Mouse (Mus musculus) skeletal muscle tissue, adult 2 months (tissue): ENCODE data around the gene Zc3h12d.

Experiments used
- DNase-seq: peaks from one replicate; pipeline ENCODE4 v3.0.0-alpha.2; 2012; ENCODE audit warnings: low read depth, low spot score

Zc3h12d gene

GRCm38 (mm10) chr10:7832171-7832676 lies at the start of gene Zc3h12d:
Zc3h12d (plus strand) TSS chr10:7832470.
- no peak for DNase-seq

DNA sequence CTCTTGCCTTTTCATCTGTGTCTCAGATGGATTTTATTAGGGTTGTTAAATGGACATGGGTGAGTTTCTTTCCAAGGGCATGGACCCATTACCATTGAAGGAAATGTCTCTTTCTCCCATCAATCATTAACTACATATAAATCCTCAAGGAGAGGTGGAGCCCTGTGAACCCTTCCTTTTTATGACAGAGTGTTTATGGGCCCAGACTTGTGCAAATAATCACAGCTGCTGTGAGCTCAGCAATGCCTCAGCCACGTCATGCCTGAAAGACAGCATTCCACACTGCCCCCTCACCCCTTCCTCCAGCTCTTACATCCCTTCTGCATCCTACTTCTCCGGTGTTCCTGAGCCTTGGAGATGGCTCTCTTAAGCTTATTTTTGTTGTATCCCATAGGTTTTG lies 45.0 kb upstream of the Zc3h12d start:
- DNase-seq, result no peak

DNA sequence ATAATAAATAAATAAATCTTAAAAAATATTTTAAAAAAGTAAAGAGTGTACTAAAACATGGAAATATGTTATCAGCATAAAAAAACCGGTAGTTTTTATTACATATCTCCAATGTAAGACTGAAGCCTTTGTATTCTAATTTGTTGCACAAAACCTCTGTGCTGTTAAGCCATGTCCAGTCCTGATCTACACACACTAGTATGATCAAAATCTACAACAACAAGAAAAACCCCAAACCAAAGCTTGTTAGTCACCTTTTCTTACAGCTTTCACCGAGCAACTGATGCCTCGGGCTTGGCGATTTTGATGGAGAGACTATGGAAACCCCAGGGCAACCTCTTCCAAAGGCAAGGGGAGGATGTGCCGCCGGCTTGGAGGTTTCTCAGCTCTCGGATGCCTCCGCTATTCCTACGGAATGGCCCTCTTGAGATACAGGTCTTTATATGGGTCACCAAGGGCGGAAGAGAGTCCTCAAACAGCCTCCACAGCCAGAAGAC lies 40.0 kb upstream of the Zc3h12d start:
- DNase-seq, result no peak

DNA sequence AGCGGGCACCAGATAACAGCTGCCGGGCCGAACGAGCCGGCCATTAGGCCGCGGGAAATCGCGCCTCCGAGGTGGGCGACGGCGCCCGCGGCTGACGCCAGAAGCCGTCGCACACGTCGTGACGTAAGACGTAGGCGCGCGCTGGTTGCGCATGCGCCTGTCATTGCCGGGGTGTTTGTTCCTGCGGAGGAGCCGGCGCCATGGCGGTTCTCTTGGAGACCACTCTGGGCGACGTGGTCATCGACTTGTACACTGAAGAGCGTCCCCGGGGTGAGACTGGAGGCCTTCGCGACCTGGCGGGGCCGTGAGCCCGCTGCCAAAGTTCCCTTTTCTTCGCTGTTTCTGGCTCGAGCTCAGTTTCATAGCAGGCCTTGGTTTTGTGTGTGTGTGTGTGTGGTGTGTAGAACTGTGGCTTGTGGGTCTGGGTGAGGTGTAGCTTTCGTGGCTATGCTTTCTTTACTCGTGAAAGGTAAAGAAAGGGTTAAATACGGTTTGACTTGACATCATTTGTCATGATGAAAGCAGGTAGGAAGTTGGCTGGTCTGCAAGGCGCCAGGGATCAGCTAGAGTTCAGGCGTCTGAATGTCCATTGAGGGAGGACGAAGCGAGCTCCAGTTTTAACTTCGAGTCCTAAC lies 39.4 kb upstream of the Zc3h12d start, which contains the start of the genes Ginm1 and Ppil4:
Gene Ginm1 (minus strand): TSS at position 74 of the 635 bp plus-strand sequence.
Gene Ppil4 (plus strand): TSS at position 141 of the 635 bp plus-strand sequence.
- peak; percentile 93 for DNase-seq

DNA sequence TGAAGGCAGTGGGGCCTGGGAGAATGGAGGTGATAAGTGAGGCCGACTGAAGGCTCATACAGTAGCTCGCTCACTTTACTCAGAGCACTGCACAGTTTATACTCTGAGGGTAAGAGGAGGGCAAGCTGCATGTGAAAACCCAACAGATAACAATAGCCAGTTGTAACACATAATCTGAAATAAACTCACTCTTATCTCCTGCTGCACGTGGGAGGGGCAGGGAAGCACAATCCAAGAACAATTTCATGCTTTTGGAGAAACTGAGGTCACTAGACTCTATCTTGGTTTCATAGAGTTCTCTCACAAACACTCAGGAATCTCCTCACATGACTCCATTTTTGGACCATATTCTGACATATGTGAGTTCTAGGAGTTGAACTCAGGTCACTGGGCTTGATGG lies 31.0 kb upstream of the Zc3h12d start:
- DNase-seq, result no peak

DNA sequence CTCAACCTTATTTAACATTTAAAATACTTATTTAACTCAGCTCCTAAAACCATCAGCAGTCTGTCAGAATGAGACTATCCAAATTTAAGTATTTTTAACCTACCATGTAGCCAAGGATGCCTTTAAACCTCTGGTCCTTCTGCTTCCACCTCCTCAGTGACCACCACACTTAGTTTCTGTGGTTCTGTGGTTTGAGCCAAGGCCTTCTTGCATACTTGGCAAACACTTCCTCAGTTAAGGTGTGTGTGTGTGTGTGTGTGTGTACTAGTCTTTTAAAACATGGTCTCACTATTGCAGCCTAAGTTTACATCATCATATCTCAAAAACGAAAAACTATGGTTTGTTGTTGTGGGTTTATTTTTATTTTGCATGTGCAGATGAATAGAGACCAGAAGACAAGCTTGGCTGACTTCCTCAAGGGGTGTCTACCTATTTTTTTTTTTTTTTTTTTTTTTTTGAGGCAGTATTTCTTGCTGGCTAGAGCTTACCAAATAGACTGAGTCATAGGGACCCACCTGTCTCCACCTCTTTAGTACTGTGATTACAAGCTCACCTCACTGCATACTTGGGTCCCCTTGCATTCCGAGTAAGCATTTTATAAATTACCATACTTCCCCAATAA lies 29.6 kb upstream of the Zc3h12d start:
- no peak for DNase-seq

GRCm38 (mm10) chr10:7809937-7810336 lies 22.3 kb upstream of the Zc3h12d start:
- peak; percentile 47 for DNase-seq

- no peak for DNase-seq
Measured at GRCm38 (mm10) chr10:7816476-7816875, 15.8 kb upstream of the Zc3h12d start.

GRCm38 (mm10) chr10:7818676-7819075 lies 13.6 kb upstream of the Zc3h12d start:
- DNase-seq, result no peak

DNA sequence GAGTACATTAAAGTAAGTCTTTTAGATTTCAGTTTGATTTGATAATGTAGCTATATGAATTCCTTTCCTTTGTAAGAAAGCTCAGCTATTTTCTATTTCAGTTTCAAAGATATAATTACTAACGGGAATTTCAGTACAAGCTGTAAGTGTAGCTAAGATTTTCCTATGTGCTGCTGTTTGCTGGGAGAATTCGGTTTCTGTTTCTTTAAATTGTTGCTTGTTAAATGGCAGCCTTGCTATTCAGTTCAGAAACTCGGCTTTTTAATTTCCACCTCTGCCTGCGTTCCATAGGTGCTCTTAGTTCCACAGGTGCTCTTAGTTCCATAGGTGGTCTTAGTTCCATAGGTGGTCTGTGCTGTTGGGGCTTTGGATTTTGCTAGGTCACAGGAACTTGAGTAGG lies 13.1 kb upstream of the Zc3h12d start:
- DNase-seq, result no peak

- no peak for DNase-seq
Measured at GRCm38 (mm10) chr10:7819603-7820002, 12.7 kb upstream of the Zc3h12d start.

GRCm38 (mm10) chr10:7820171-7820570 lies 12.1 kb upstream of the Zc3h12d start:
- no peak for DNase-seq

DNA sequence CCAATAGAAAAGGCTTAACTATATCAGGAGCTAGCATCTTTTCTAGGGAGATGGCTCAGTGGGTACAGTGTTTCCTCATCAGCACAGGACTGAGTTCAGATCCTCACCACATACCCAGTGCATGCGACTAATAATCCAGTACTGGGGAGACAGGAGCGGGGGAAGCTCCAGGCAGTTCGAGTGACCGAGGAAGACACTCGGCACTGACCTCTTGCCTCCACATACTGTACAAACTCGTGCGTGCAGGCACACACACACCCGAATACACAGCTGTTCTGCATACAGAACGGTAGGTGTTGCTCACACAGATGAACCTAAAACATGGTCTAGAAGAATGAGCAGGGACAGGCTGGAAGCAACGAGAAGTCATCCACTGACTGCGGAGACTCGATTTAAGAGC lies 10.3 kb upstream of the Zc3h12d start:
- no peak for DNase-seq

- DNase-seq, result no peak
Measured at GRCm38 (mm10) chr10:7824663-7825280, 7.5 kb upstream of the Zc3h12d start.

GRCm38 (mm10) chr10:7825281-7825665 lies 7.0 kb upstream of the Zc3h12d start:
- DNase-seq, result no peak

- DNase-seq, result no peak
Measured at GRCm38 (mm10) chr10:7826106-7826505, 6.2 kb upstream of the Zc3h12d start.

DNA sequence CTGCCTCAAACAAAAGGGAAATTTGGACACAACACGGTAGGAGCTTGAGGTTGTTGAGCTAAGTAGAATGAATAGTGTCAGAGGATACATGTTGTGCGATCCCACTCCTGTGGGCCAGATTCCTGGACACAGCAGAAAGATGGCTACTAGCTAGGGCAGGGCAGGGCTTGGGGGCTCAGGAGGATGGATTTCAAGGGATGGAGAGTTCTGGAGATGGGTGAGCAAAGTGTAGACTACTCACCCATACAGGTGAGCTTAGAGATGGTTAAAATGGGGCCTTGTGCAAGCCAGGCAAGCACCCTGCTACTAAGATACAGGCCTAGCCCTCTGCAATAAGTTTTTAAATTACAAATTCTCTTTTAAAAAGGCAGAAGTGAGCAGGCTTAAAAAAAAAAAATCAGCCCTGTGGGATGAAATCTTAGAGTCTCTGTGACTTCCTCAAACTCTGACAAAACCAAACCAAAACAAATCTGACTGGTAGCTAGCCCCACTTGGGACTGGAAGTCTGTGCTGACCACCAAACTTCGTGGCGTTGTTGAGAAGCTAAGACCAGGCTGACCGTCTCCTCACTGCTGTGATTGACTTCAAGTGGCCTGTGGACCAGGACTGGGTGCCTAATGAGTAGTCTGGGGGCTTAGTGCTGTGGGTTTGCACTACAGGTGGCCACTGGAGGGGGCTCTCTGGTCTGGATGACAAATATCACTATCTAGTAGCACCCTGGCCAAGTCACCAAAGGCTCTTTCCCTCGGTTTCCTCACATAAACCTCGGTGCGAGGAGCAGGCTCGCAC lies 1.3 kb downstream of the Zc3h12d start:
- no peak for DNase-seq

DNA sequence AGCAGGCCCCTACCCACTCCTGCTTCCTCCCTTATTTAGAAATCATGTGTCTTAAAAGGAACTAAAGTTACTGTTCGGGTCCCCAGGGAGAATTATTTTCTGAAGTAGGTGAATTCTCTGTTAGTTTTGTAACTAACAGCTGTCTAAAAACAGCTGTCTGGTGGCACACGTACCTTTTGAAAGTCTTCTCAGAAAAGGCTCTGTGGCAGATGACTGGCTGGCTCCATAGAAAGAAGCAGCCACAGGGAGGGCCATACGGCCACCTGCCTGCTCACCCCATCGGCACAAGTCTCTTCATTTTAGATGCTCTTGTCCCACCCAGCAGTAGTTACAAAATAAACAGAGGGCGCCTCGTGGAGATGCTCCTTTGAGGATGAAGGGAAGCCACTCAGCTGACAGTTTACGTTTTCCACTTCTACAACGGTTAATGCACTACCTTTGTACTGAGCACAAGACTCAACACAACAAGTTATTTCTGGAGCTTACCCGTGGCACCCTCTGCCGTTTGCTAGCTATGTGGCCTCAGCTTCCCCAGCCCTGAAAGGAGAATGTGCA lies 2.5 kb downstream of the Zc3h12d start:
- DNase-seq, result no peak

DNA sequence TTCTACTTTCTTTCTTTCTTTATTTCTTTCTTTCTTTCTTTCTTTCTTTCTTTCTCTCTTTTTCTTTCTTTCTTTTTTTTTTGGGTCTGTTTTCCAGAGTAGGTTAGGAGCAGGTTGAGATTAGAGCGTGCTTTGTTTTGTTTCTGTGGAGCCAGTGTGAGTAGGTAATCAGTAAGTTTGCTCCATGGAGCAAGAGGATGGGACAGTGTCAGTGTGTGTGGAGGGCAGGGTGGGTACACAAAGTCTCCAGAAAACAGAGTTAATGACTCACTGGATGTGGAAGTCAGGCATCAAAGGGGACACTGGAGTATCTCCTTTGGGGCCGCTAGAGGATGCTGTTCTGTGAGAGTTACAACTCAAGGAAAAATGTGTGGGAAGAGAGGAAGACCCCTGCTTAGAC lies 4.6 kb downstream of the Zc3h12d start:
- DNase-seq, result no peak

DNA sequence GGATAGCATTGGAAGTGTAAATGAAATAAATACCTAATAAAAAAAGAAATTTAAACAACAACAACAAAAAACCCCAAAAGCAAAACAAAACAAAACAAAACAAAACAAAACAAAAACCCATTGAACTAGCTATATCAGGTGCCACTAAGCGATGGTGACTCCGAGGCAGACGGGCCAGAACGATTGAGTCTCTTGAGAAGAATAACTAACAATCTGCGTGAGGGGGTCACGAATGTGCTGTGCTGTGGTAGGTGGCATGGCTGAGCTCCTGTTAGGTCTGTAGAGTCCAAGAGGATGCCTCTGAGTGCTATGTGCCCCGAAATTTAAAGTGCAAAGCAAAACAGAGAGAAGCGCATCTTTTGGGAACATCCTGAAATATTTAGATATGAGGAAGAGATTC lies 5.2 kb downstream of the Zc3h12d start:
- no peak for DNase-seq

- peak; percentile 18 for DNase-seq
Measured at GRCm38 (mm10) chr10:7838036-7838435, 5.8 kb downstream of the Zc3h12d start.
